Comparison of ENCODE assay signal across 26 mouse cellular contexts in genomic region chr2:27547986-27548385, GRCm38 (mm10). TPM values are rescaled to one million over a fixed set of nuclear protein-coding genes. Genes with fewer than 3 reads are reported as not detected.
DNase-seq lines count a peak whose midpoint lies in the region; ATAC-seq and TF ChIP-seq lines count a peak whose summit lies in the region.
"Had no signal": no experiment of that assay in that cellular context is flagged by ENCODE, and none has a peak within 500 bp of the region (broad histone marks: within the 10 kb centered on the region; RNA-seq: fewer than 3 reads in every experiment).

No protein-coding gene starts in this region.

- H3K9ac ChIP-seq in ES-E14 (ENCODE audit: insufficient read depth, low read depth, low read length, poor library complexity, severe bottlenecking): no peak overlapping the region
- H3K9ac ChIP-seq: embryonic facial prominence, embryonic 12.5 days; embryonic facial prominence, embryonic 15.5 days; forebrain, postnatal 0 days; heart, embryonic 13.5 days; hindbrain, embryonic 14.5 days had no signal

- no peak overlapping the region for H3K27ac ChIP-seq in ES-E14 (ENCODE audit: insufficient read depth, low read depth, low read length, poor library complexity, severe bottlenecking)
- H3K27ac ChIP-seq: embryonic facial prominence, embryonic 12.5 days; embryonic facial prominence, embryonic 15.5 days; heart, adult 2 months; heart, embryonic 10.5 days; heart, embryonic 13.5 days; hindbrain, embryonic 14.5 days; hindbrain, postnatal 0 days had no signal

- no peaks in the 10 kb centered on the region for H3K9me3 ChIP-seq in ES-E14 (ENCODE audit: control insufficient read depth, insufficient read depth, low read depth, low read length)
- H3K9me3 ChIP-seq: embryonic facial prominence, embryonic 12.5 days; embryonic facial prominence, embryonic 15.5 days; G1E; heart, embryonic 10.5 days had no signal

- peaks cover 3% of the 10 kb centered on the region for H3K36me3 ChIP-seq in ES-E14 (ENCODE audit: control insufficient read depth, insufficient read depth, low read length, poor library complexity, severe bottlenecking)
- H3K36me3 ChIP-seq: embryonic facial prominence, embryonic 12.5 days; embryonic facial prominence, embryonic 15.5 days; heart, embryonic 10.5 days; heart, embryonic 13.5 days had no signal

- in situ Hi-C loops in ES-E14 (cut with MboI; ENCODE audit: low sequenced_read_pairs in 2 of 2, unreplicated experiment in 2 of 2): no loop called here

- no peak overlapping the region for H3K4me3 ChIP-seq in ES-E14 (ENCODE audit: insufficient read depth in 1 of 2, low read depth in 1 of 2, low read length in 2 of 2, poor library complexity in 1 of 2, severe bottlenecking in 1 of 2)
- H3K4me3 ChIP-seq: embryonic facial prominence, embryonic 12.5 days; embryonic facial prominence, embryonic 15.5 days; heart, adult 2 months; heart, embryonic 10.5 days; heart, embryonic 13.5 days had no signal

- peaks cover 0 to 2% of the 10 kb centered on the region in 2 experiments; a peak in 1 of 4 replicates for H3K4me1 ChIP-seq in ES-E14 (ENCODE audit: control insufficient read depth in 2 of 2, insufficient read depth in 2 of 2, low read length in 2 of 2, poor library complexity in 1 of 2)

- ATAC-seq in megakaryocyte, adult 5-6 weeks (ENCODE audit: poor library complexity, severe bottlenecking): peak; percentile 45; the same call in 1 of the 2 replicates
- ATAC-seq: activated CD4-positive, CD25-positive, alpha-beta regulatory T cell, adult 4 months; forebrain, embryonic 14.5 days; forebrain, postnatal 0 days; hindbrain, postnatal 0 days; inflammation-experienced regulatory T-cells, adult 6 months had no signal

- DNase-seq in ES-E14 (ENCODE audit: low read depth, low spot score) (no peak), MEL-GATA-1-ER (ENCODE audit: extremely low read depth, low read depth) (peak; percentile 41)
- DNase-seq in right cerebral cortex, postnatal 36 days (ENCODE audit: low spot score in 2 of 2): no peak
- DNase-seq in spleen, adult 18-20 months: no peak
- no peak for DNase-seq in ovary, postnatal 36 days (ENCODE audit: low spot score)
- DNase-seq: adrenal gland, adult 8-10 months; adrenal gland, postnatal 25 days; cerebellum, adult 18-20 months; cerebellum, adult 9-10 months; cerebellum, postnatal 14 days; forebrain, postnatal 0 days; gastrocnemius, postnatal 25 days; heart, adult 2 months; heart, postnatal 14 days; heart, postnatal 4 days had no signal

TF ChIP-seq in ES-E14, 5 proteins besides CTCF, POLR2A, EP300 and RAD21:
- TF ChIP-seq HCFC1 (IDR thresholded peaks at IDR 0.05; ENCODE audit: borderline replicate concordance, insufficient read depth, low read length) (no peak), ZNF384 (IDR thresholded peaks at IDR 0.05; ENCODE audit: low read depth, low read length) (peak; percentile 32; the same call in 1 of the 2 replicates)

RNA-seq across cellular contexts. Expression of gene Wdr5, which starts 33.0 kb away (rescaled TPM):
- 103 and 106 TPM in 2 replicates for total RNA-seq in ES-E14 (2012; rRNA removed)
- total RNA-seq in megakaryocyte, adult 5-6 weeks (2015): 21.3 and 22.2 TPM in 2 replicates
- total RNA-seq in megakaryocyte, adult 5-6 weeks (2017): 42.8 and 44.8 TPM in 2 replicates

RNA-seq across cellular contexts. Expression of gene Brd3, which starts 40.5 kb away (rescaled TPM):
- 28.4 and 29.3 TPM in 2 replicates for total RNA-seq in ES-E14 (2012; rRNA removed)
- 43.1 and 60.4 TPM in 2 replicates for total RNA-seq in megakaryocyte, adult 5-6 weeks (2015)
- 22.4 and 28.3 TPM in 2 replicates for total RNA-seq in megakaryocyte, adult 5-6 weeks (2017)
